In the genomic region with DNA sequence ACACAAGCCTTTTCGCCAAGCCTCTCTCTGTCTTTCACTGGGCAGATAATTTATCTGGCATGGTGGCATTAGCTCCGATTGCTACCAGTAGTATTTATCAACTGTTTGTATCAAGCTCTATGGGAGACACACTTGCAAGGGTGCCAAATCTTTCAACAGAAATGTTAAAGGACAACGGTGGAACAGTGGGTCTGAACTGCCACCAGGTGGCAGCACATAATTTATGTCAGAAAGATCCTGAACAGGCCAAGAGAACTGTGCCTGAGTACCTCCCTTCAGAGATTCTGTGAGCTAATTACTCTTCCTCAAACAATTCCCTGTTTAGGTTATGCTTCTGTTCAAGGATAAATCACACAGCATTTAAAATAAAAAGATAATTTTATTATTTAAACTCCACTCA, we compare ENCODE assay signal across 9 mouse cellular contexts. TPM values are rescaled to one million over a fixed set of nuclear protein-coding genes. Genes with fewer than 3 reads are reported as not detected.
DNase-seq lines count a peak whose midpoint lies in the region; ATAC-seq and TF ChIP-seq lines count a peak whose summit lies in the region.
"Had no signal": no experiment of that assay in that cellular context is flagged by ENCODE, and none has a peak within 500 bp of the region (broad histone marks: within the 10 kb centered on the region; RNA-seq: fewer than 3 reads in every experiment).

No protein-coding gene starts in this region.

- H3K79me2 ChIP-seq in MEL (ENCODE audit: control insufficient read depth, insufficient read depth, low read length, poor library complexity) = no peaks in the 10 kb centered on the region; the same call in 1 of the 2 replicates

- H3K27me3 ChIP-seq in MEL (ENCODE audit: control insufficient read depth in 1 of 2, insufficient read depth in 2 of 2, low read length in 2 of 2) = no peaks in the 10 kb centered on the region
- no peaks in the 10 kb centered on the region for H3K27me3 ChIP-seq in cerebellum, adult 2 months (ENCODE audit: control insufficient read depth, insufficient read depth, low read length)
- no peaks in the 10 kb centered on the region for H3K27me3 ChIP-seq in forebrain, embryonic 16.5 days (replicated peaks; ENCODE audit: control insufficient read depth, insufficient read depth, low read length)
- H3K27me3 ChIP-seq in limb, embryonic 14.5 days (ENCODE audit: control insufficient read depth, insufficient read depth, low read length) = no peaks in the 10 kb centered on the region
- H3K27me3 ChIP-seq: heart, embryonic 13.5 days had no signal

- H3K36me3 ChIP-seq in MEL (ENCODE audit: control insufficient read depth in 1 of 2, insufficient read depth in 2 of 2, low read length in 2 of 2) = peaks cover 0 to 13% of the 10 kb centered on the region in 2 experiments; a peak in 3 of 4 replicates
- H3K36me3 ChIP-seq in forebrain, embryonic 16.5 days (ENCODE audit: control insufficient read depth, insufficient read depth) = no peaks in the 10 kb centered on the region
- no peaks in the 10 kb centered on the region for H3K36me3 ChIP-seq in limb, embryonic 14.5 days (ENCODE audit: control insufficient read depth, insufficient read depth, low read length)

- H3K4me2 ChIP-seq in forebrain, embryonic 16.5 days (ENCODE audit: low read length) = no peak overlapping the region
- H3K4me2 ChIP-seq in limb, embryonic 14.5 days (replicated peaks; ENCODE audit: low read depth, low read length, severe bottlenecking) = no peak overlapping the region

- DNase-seq in 3T3-L1 (ENCODE audit: low read depth, low spot score) (peak; percentile 92), MEL (ENCODE audit: low read depth, low spot score) (peak; percentile 91)
- DNase-seq in cerebellum, adult 2 months = peak; percentile 67 to 81
- DNase-seq in limb, embryonic 14.5 days (ENCODE audit: low spot score) = peak; percentile 92
- DNase-seq in ovary, postnatal 14 days (ENCODE audit: low spot score) = peak; percentile 47
- DNase-seq in thymus, postnatal 14 days = peak; percentile 73

- TF ChIP-seq EP300 in MEL (IDR thresholded peaks at IDR 0.05; ENCODE audit: low read depth in 1 of 2, low read length in 2 of 2) = peak; percentile 11 to 13; a peak in 3 of 4 replicates

- H3K4me1 ChIP-seq in MEL (ENCODE audit: control insufficient read depth in 1 of 2, insufficient read depth in 2 of 2, low read length in 2 of 2) = peaks cover 4 to 5% of the 10 kb centered on the region in 2 experiments
- H3K4me1 ChIP-seq in cerebellum, adult 2 months (ENCODE audit: control insufficient read depth, insufficient read depth, low read length) = no peaks in the 10 kb centered on the region
- H3K4me1 ChIP-seq in forebrain, embryonic 16.5 days (replicated peaks; ENCODE audit: control insufficient read depth, insufficient read depth, low read length) = peaks cover 7% of the 10 kb centered on the region
- H3K4me1 ChIP-seq in limb, embryonic 14.5 days (ENCODE audit: control insufficient read depth, insufficient read depth, low read length) = peaks cover 8% of the 10 kb centered on the region

- TF ChIP-seq POLR2A in MEL (IDR thresholded peaks at IDR 0.05; ENCODE audit: control insufficient read depth in 1 of 2, insufficient read depth in 1 of 2, low read depth in 1 of 2, low read length in 2 of 2, poor library complexity in 1 of 2) = no peak
- no peak for TF ChIP-seq POLR2A in cerebellum, adult 2 months (IDR thresholded peaks at IDR 0.05; ENCODE audit: borderline replicate concordance, insufficient read depth, low read length)
- no peak for TF ChIP-seq POLR2A in limb, embryonic 14.5 days (IDR thresholded peaks at IDR 0.05; ENCODE audit: borderline replicate concordance, extremely low read depth, insufficient read depth, insufficient read length)

- no peak overlapping the region for H3K4me3 ChIP-seq in MEL (ENCODE audit: control insufficient read depth in 1 of 2, insufficient read depth in 1 of 2, low read depth in 2 of 2, low read length in 2 of 2)
- no peak overlapping the region for H3K4me3 ChIP-seq in cerebellum, adult 2 months (replicated peaks; ENCODE audit: insufficient read depth, low read depth, low read length)
- no peak overlapping the region for H3K4me3 ChIP-seq in forebrain, embryonic 16.5 days (replicated peaks; ENCODE audit: low read length)
- H3K4me3 ChIP-seq in limb, embryonic 14.5 days (replicated peaks; ENCODE audit: low read length) = no peak overlapping the region

- WGBS in cerebellum, adult 2 months = 10% methylated on average over 3 of the region's 3 CpGs
- WGBS in forebrain, embryonic 16.5 days = 11% methylated on average over 3 of the region's 3 CpGs
- 14% methylated on average over 3 of the region's 3 CpGs for WGBS in limb, embryonic 14.5 days

- no peak overlapping the region for H3K27ac ChIP-seq in MEL (ENCODE audit: control insufficient read depth, low read depth, low read length)
- no peak overlapping the region for H3K27ac ChIP-seq in cerebellum, adult 2 months (ENCODE audit: insufficient read depth, low read length)
- no peak overlapping the region for H3K27ac ChIP-seq in forebrain, embryonic 16.5 days (ENCODE audit: low read length)
- H3K27ac ChIP-seq in limb, embryonic 14.5 days (replicated peaks; ENCODE audit: low read depth, low read length) = no peak overlapping the region

- ATAC-seq in forebrain, embryonic 16.5 days = 0 out of 2 replicates have a peak, but pooled peaks have one; percentile 24
- ATAC-seq in inflammation-experienced regulatory T-cells, adult 6 months = peak; percentile 27
- peak; percentile 27; the same call in 1 of the 2 replicates for ATAC-seq in limb, embryonic 14.5 days (ENCODE audit: low FRiP score, low read depth)

- H3K9me3 ChIP-seq in MEL (replicated peaks; ENCODE audit: insufficient read depth, low read length) = no peaks in the 10 kb centered on the region
- H3K9me3 ChIP-seq in forebrain, embryonic 16.5 days (ENCODE audit: control insufficient read depth, low read length) = no peaks in the 10 kb centered on the region
- no peaks in the 10 kb centered on the region for H3K9me3 ChIP-seq in limb, embryonic 14.5 days (ENCODE audit: control insufficient read depth, low read length)
- H3K9me3 ChIP-seq: heart, embryonic 13.5 days had no signal

- TF ChIP-seq RAD21 in MEL (IDR thresholded peaks at IDR 0.05; ENCODE audit: low read depth, low read length) = peak; percentile 74

- TF ChIP-seq CTCF in MEL (IDR thresholded peaks at IDR 0.05 in 2 of 3, conservative IDR thresholded peaks at IDR 0.05 in 1 of 3; ENCODE audit: control insufficient read depth in 1 of 3, insufficient read depth in 1 of 3, low read depth in 2 of 3, low read length in 3 of 3, poor library complexity in 1 of 3, severe bottlenecking in 1 of 3) = peak; percentile 67 to 95 (median 81)
- TF ChIP-seq CTCF in cerebellum, adult 2 months (IDR thresholded peaks at IDR 0.05; ENCODE audit: borderline replicate concordance, insufficient read depth, low read depth, low read length) = peak; percentile 76

- H3K9ac ChIP-seq in MEL (ENCODE audit: control insufficient read depth, low read depth, low read length, poor library complexity, severe bottlenecking) = no peak overlapping the region
- H3K9ac ChIP-seq in forebrain, embryonic 16.5 days (replicated peaks; ENCODE audit: low read depth, low read length) = no peak overlapping the region
- no peak overlapping the region for H3K9ac ChIP-seq in limb, embryonic 14.5 days (ENCODE audit: low read depth, low read length, severe bottlenecking)
- H3K9ac ChIP-seq: heart, embryonic 13.5 days had no signal

RNA-seq across cellular contexts. Expression of a gene that starts 1.4 kb away (rescaled TPM):
- 2.3 and 2.8 TPM in 2 replicates for total RNA-seq in MEL (2012; rRNA removed)
- polyA plus RNA-seq in MEL (2012; ENCODE audit: insufficient read depth in 1 of 2, insufficient read length in 2 of 2, low read depth in 1 of 2, low replicate concordance in 2 of 2, missing spikeins in 1 of 2) = 1 to 10 TPM in 1 of 2 experiments, not detected in 1; 3.3 TPM
- polyA plus RNA-seq in cerebellum, adult 2 months (2012; rRNA removed) = 10.0 and 11.2 TPM in 2 replicates
- polyA plus RNA-seq in forebrain, embryonic 16.5 days (2015; fragmentation: Nextera tagmentation; extraction: Ambion mirVana) = 4.3 and 5.2 TPM in 2 replicates
- 1 to 10 TPM; 3.0 to 4.3 (median 4.1) TPM for polyA plus RNA-seq in inflammation-experienced regulatory T-cells, adult 6 months (2017; shearing (Covaris generic))
- polyA plus RNA-seq in limb, embryonic 14.5 days (2012; rRNA removed) = 7.3 and 8.5 TPM in 2 replicates
- 9.2 and 10.3 TPM in 2 replicates for polyA plus RNA-seq in limb, embryonic 14.5 days (2014; fragmentation: Nextera tagmentation; extraction: Ambion mirVana)

RNA-seq across cellular contexts. Expression of a gene that starts 11.1 kb away (rescaled TPM):
- 12.3 and 14.2 TPM in 2 replicates for total RNA-seq in MEL (2012; rRNA removed)
- 10 to 100 TPM in 1 of 2 experiments, not detected in 1; 26.0 TPM for polyA plus RNA-seq in MEL (2012; ENCODE audit: insufficient read depth in 1 of 2, insufficient read length in 2 of 2, low read depth in 1 of 2, low replicate concordance in 2 of 2, missing spikeins in 1 of 2)
- polyA plus RNA-seq in cerebellum, adult 2 months (2012; rRNA removed) = 29.5 and 34.9 TPM in 2 replicates
- 14.1 and 14.8 TPM in 2 replicates for polyA plus RNA-seq in forebrain, embryonic 16.5 days (2015; fragmentation: Nextera tagmentation; extraction: Ambion mirVana)
- 10 to 100 TPM; 29.3 to 64.8 (median 54.4) TPM for polyA plus RNA-seq in inflammation-experienced regulatory T-cells, adult 6 months (2017; shearing (Covaris generic))
- polyA plus RNA-seq in limb, embryonic 14.5 days (2012; rRNA removed) = 53.7 and 70.4 TPM in 2 replicates
- polyA plus RNA-seq in limb, embryonic 14.5 days (2014; fragmentation: Nextera tagmentation; extraction: Ambion mirVana) = 21.2 and 24.3 TPM in 2 replicates

RNA-seq across cellular contexts. Expression of a gene that starts 11.2 kb away (rescaled TPM):
- 12.2 and 15.1 TPM in 2 replicates for total RNA-seq in MEL (2012; rRNA removed)
- 10 to 100 TPM in 1 of 2 experiments, not detected in 1; 22.8 TPM for polyA plus RNA-seq in MEL (2012; ENCODE audit: insufficient read depth in 1 of 2, insufficient read length in 2 of 2, low read depth in 1 of 2, low replicate concordance in 2 of 2, missing spikeins in 1 of 2)
- polyA plus RNA-seq in cerebellum, adult 2 months (2012; rRNA removed) = 19.2 and 19.8 TPM in 2 replicates
- polyA plus RNA-seq in forebrain, embryonic 16.5 days (2015; fragmentation: Nextera tagmentation; extraction: Ambion mirVana) = 24.9 and 27.8 TPM in 2 replicates
- polyA plus RNA-seq in inflammation-experienced regulatory T-cells, adult 6 months (2017; shearing (Covaris generic)) = 1 to 10 TPM; 4.5 to 8.3 (median 5.2) TPM
- polyA plus RNA-seq in limb, embryonic 14.5 days (2012; rRNA removed) = 18.1 and 18.4 TPM in 2 replicates
- polyA plus RNA-seq in limb, embryonic 14.5 days (2014; fragmentation: Nextera tagmentation; extraction: Ambion mirVana) = 7.6 and 9.0 TPM in 2 replicates

RNA-seq across cellular contexts. Expression of a gene that starts 34.1 kb away (rescaled TPM):
- 223 and 307 TPM in 2 replicates for total RNA-seq in MEL (2012; rRNA removed)
- 100 to 1,000 TPM in 1 of 2 experiments, not detected in 1; 416 TPM for polyA plus RNA-seq in MEL (2012; ENCODE audit: insufficient read depth in 1 of 2, insufficient read length in 2 of 2, low read depth in 1 of 2, low replicate concordance in 2 of 2, missing spikeins in 1 of 2)
- 233 and 250 TPM in 2 replicates for polyA plus RNA-seq in cerebellum, adult 2 months (2012; rRNA removed)
- 455 and 488 TPM in 2 replicates for polyA plus RNA-seq in forebrain, embryonic 16.5 days (2015; fragmentation: Nextera tagmentation; extraction: Ambion mirVana)
- 1,000 to 10,000 TPM in 1 of 3 experiments, 100 to 1,000 TPM in 2; 680 to 1,098 (median 710) TPM for polyA plus RNA-seq in inflammation-experienced regulatory T-cells, adult 6 months (2017; shearing (Covaris generic))
- polyA plus RNA-seq in limb, embryonic 14.5 days (2012; rRNA removed) = 336 and 418 TPM in 2 replicates
- 1,041 and 1,088 TPM in 2 replicates for polyA plus RNA-seq in limb, embryonic 14.5 days (2014; fragmentation: Nextera tagmentation; extraction: Ambion mirVana)
